Mouse (Mus musculus) testis, adult 2 months (tissue): ENCODE measurements at regions not wholly inside any gene's neighbourhood (a gene's known extent, or its start where the extent isn't known, plus 50 kb on each side); places are given as distances from the start of the nearest gene placed in this dataset.

Experiments
- CTCF ChIP-seq: fragments of 200-500 bp; IDR thresholded peaks from 2 replicates; pipeline ENCODE4 v1.5.1; 2012; ENCODE audit warnings: low read depth, mild to moderate bottlenecking, inconsistent platforms, low read length, moderate library complexity; ENCODE audit not compliant: control insufficient read depth, insufficient read depth, insufficient replicate concordance
- POLR2A ChIP-seq: fragments of 200-500 bp; IDR thresholded peaks from 2 replicates; pipeline ENCODE4 v1.6.1; 2012; ENCODE audit warnings: low read depth, mild to moderate bottlenecking, inconsistent platforms, low read length, moderate library complexity; ENCODE audit not compliant: control insufficient read depth

- TF ChIP-seq POLR2A (no peak), CTCF (no peak)
Measured at GRCm38 (mm10) chr13:15898201-15898600, 113.5 kb upstream of the Inhba start.
